Mouse (Mus musculus): Measurements from ENCODE around the gene Syne2. TPM values are rescaled to one million over a fixed set of nuclear protein-coding genes. Genes with fewer than 3 reads are reported as not detected.

Syne2 gene
- polyA plus RNA-seq, 1 experiment from 2014 or later = 42.6 TPM

- ATAC-seq = no peak
- 71% methylated on average over 8 of the region's 8 CpGs for WGBS
Measured at GRCm38 (mm10) chr12:75983336-75983735, 165.4 kb downstream of the Syne2 start.

GRCm38 (mm10) chr12:75992226-75992858 is 174.4 kb downstream of the Syne2 start:
- Histone ChIP-seq H3K9ac (ENCODE audit: low read depth, low read length) (no peak overlapping the region), H3K9me3 (ENCODE audit: control insufficient read depth, low read length) (no peaks in the 10 kb centered on the region), H3K4me2 (ENCODE audit: low read length) (no peak overlapping the region), H3K27ac (ENCODE audit: low read depth, low read length) (no peak overlapping the region), H3K27me3 (replicated peaks; ENCODE audit: control insufficient read depth, insufficient read depth, low read length) (no peaks in the 10 kb centered on the region), H3K36me3 (ENCODE audit: control insufficient read depth, insufficient read depth, low read length) (no peaks in the 10 kb centered on the region; the same call in none of the 2 replicates), H3K4me1 (ENCODE audit: control insufficient read depth, insufficient read depth, low read depth, low read length) (no peaks in the 10 kb centered on the region), H3K4me3 (ENCODE audit: low read length) (no peak overlapping the region)
- no peak for ATAC-seq
- WGBS = 87% methylated on average over 10 of the region's 10 CpGs

More at GRCm38 (mm10) chr12:75983336-75983735, 165.4 kb downstream of the Syne2 start:
- H3K36me3 ChIP-seq (ENCODE audit: control insufficient read depth, insufficient read depth, low read length) = 0 out of 2 replicates have a peak, but pooled peaks cover 2% of the 10 kb centered on the region
- no peak overlapping the region for H3K9ac ChIP-seq (ENCODE audit: low read depth, low read length)
- no peak overlapping the region for H3K4me2 ChIP-seq (ENCODE audit: low read length)
- no peak overlapping the region for H3K4me3 ChIP-seq (ENCODE audit: low read length)
- H3K9me3 ChIP-seq (ENCODE audit: control insufficient read depth, low read length) = no peaks in the 10 kb centered on the region
- no peaks in the 10 kb centered on the region for H3K4me1 ChIP-seq (ENCODE audit: control insufficient read depth, insufficient read depth, low read depth, low read length)
- no peaks in the 10 kb centered on the region for H3K27me3 ChIP-seq (replicated peaks; ENCODE audit: control insufficient read depth, insufficient read depth, low read length)
- no peak overlapping the region for H3K27ac ChIP-seq (ENCODE audit: low read depth, low read length)

DNA sequence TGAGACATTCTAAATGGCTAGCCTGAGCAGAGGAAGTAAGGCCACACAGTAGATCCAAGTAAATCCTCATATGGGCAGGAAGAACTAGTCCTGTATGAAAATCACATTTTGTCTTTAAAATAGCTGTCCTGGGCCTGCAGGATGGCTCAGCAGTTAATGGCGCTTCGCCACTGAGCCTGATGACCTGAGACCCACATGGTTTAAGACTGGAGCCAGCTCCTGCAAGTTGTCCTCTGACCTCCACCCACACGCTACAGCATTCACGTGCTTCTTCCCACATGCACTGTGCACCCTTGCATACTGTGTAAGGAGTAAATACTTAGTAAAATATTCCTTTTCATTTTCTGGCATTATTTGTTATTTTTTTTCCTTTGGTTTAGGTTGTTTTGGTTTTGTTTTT is 175.0 kb downstream of the Syne2 start:
- H3K27me3 ChIP-seq (replicated peaks; ENCODE audit: control insufficient read depth, insufficient read depth, low read length) = no peaks in the 10 kb centered on the region
- H3K4me2 ChIP-seq (ENCODE audit: low read length) = no peak overlapping the region
- H3K4me3 ChIP-seq (ENCODE audit: low read length) = no peak overlapping the region
- H3K9ac ChIP-seq (ENCODE audit: low read depth, low read length) = no peak overlapping the region
- no peak overlapping the region for H3K27ac ChIP-seq (ENCODE audit: low read depth, low read length)
- H3K4me1 ChIP-seq (ENCODE audit: control insufficient read depth, insufficient read depth, low read depth, low read length) = no peaks in the 10 kb centered on the region
- H3K36me3 ChIP-seq (ENCODE audit: control insufficient read depth, insufficient read depth, low read length) = no peaks in the 10 kb centered on the region; the same call in none of the 2 replicates
- no peak for ATAC-seq
- WGBS = 93% methylated on average over 4 of the region's 4 CpGs
- H3K9me3 ChIP-seq (ENCODE audit: control insufficient read depth, low read length) = no peaks in the 10 kb centered on the region

DNA sequence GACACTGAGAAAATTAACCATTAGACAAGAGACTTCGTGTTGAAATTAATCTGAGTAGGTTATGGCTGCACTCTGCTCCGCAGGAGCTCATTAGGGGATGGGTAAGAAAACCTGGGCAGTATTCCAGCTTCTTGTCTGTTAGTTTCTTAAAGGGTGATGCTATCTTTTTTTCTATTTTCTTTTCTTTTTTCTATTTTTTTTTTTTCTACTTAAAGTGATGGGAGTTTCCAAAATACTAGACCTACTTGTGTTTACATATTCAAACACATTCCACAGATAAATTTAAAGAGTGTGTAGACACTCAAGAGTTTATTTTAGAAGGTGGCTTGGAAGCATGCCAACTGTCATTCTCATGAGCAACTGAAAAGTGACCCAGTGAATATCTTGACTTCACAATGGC is 177.2 kb downstream of the Syne2 start:
- ATAC-seq = no peak
- Histone ChIP-seq H3K4me3 (ENCODE audit: low read length) (no peak overlapping the region), H3K27me3 (replicated peaks; ENCODE audit: control insufficient read depth, insufficient read depth, low read length) (no peaks in the 10 kb centered on the region), H3K36me3 (ENCODE audit: control insufficient read depth, insufficient read depth, low read length) (no peaks in the 10 kb centered on the region; the same call in none of the 2 replicates), H3K9ac (ENCODE audit: low read depth, low read length) (no peak overlapping the region), H3K4me1 (ENCODE audit: control insufficient read depth, insufficient read depth, low read depth, low read length) (no peaks in the 10 kb centered on the region), H3K9me3 (ENCODE audit: control insufficient read depth, low read length) (no peaks in the 10 kb centered on the region), H3K4me2 (ENCODE audit: low read length) (no peak overlapping the region), H3K27ac (ENCODE audit: low read depth, low read length) (no peak overlapping the region)
- WGBS = 35% methylated on average over 2 of the region's 2 CpGs

DNA sequence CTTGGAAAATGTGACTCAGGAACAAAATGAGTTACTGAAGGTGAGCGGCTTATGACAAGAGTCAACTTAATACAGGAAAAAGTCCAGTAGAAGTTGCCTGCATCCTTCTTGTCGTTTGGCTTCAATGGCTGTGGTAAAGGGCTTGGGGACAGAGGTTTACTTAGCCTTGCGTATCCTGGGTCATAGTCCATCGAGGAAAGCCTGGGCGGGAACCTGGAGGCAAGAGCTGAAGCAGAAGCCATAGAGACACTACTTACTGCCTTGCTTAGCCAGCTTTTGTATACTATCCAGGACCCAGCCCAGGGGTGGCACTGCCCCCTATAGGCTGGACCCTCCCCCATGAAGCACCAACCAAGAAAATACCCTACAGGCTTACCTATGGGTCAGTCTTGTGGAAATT is 179.6 kb downstream of the Syne2 start:
- ATAC-seq = no peak
- 96% methylated on average over 5 of the region's 5 CpGs for WGBS
- H3K27me3 ChIP-seq (replicated peaks; ENCODE audit: control insufficient read depth, insufficient read depth, low read length) = no peaks in the 10 kb centered on the region
- no peak overlapping the region for H3K27ac ChIP-seq (ENCODE audit: low read depth, low read length)
- H3K4me3 ChIP-seq (ENCODE audit: low read length) = no peak overlapping the region
- H3K4me1 ChIP-seq (ENCODE audit: control insufficient read depth, insufficient read depth, low read depth, low read length) = no peaks in the 10 kb centered on the region
- no peaks in the 10 kb centered on the region for H3K9me3 ChIP-seq (ENCODE audit: control insufficient read depth, low read length)
- no peak overlapping the region for H3K9ac ChIP-seq (ENCODE audit: low read depth, low read length)
- no peaks in the 10 kb centered on the region; the same call in 1 of the 2 replicates for H3K36me3 ChIP-seq (ENCODE audit: control insufficient read depth, insufficient read depth, low read length)
- no peak overlapping the region for H3K4me2 ChIP-seq (ENCODE audit: low read length)

- Histone ChIP-seq H3K27me3 (replicated peaks; ENCODE audit: control insufficient read depth, insufficient read depth, low read length) (no peaks in the 10 kb centered on the region), H3K4me1 (ENCODE audit: control insufficient read depth, insufficient read depth, low read depth, low read length) (no peaks in the 10 kb centered on the region), H3K9me3 (ENCODE audit: control insufficient read depth, low read length) (no peaks in the 10 kb centered on the region), H3K9ac (ENCODE audit: low read depth, low read length) (no peak overlapping the region), H3K27ac (ENCODE audit: low read depth, low read length) (no peak overlapping the region), H3K36me3 (ENCODE audit: control insufficient read depth, insufficient read depth, low read length) (no peaks in the 10 kb centered on the region; the same call in 1 of the 2 replicates), H3K4me3 (ENCODE audit: low read length) (no peak overlapping the region), H3K4me2 (ENCODE audit: low read length) (no peak overlapping the region)
- 88% methylated on average over 2 of the region's 2 CpGs for WGBS
- ATAC-seq = no peak
Measured at GRCm38 (mm10) chr12:75998416-75998815, 180.5 kb downstream of the Syne2 start.

DNA sequence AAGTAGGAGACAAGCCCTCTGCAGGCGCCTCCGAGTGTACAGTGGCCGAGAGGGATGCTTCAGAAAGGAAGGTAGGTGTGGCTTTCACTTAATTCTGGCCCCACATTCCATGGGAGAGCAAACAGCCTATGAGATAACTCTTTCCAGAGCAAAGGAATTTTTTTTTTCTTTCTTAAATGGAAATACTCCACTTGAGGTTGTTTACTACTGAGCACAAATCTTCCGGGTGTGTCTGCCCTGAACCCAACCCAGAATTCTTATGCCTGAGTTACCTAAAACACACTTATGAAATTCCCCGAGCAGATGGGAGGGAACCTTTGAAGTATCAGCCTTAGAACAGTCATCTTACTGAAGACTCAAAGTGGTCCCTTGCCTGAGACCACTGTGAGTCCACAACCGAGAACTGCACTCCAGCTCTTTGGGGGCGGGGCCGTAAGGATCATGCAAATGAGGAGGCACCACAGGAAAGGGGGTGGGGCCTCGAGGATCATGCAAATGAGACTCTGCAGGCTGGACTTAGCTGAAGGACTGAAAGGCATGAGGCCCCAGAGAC is 186.8 kb downstream of the Syne2 start:
- Histone ChIP-seq H3K4me1 (ENCODE audit: control insufficient read depth, insufficient read depth, low read depth, low read length) (no peaks in the 10 kb centered on the region), H3K4me2 (ENCODE audit: low read length) (no peak overlapping the region), H3K27ac (ENCODE audit: low read depth, low read length) (no peak overlapping the region), H3K9ac (ENCODE audit: low read depth, low read length) (no peak overlapping the region), H3K9me3 (ENCODE audit: control insufficient read depth, low read length) (no peaks in the 10 kb centered on the region), H3K4me3 (ENCODE audit: low read length) (no peak overlapping the region), H3K27me3 (replicated peaks; ENCODE audit: control insufficient read depth, insufficient read depth, low read length) (no peaks in the 10 kb centered on the region), H3K36me3 (ENCODE audit: control insufficient read depth, insufficient read depth, low read length) (no peaks in the 10 kb centered on the region)
- ATAC-seq = no peak
- WGBS = 50% methylated on average over 9 of the region's 9 CpGs

DNA sequence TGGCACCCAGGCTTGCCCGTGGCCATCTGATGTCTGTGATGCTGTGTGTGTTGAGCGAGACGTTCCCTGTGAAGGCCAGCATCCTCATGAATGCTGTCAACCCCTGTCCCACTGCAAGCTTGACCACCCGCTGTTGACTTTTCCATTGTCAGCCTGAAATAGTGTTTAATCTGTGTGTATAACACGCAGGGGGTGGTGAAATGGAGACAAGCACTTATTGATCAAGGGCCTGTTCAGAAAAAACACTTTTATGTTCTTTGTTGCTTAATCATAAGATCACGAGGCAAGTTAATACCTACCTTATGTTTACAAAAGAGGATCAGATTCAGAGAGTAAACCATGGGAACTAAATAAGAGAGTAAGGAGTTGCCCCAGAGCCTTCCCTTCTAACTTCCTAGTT is 191.1 kb downstream of the Syne2 start:
- 74% methylated on average over 6 of the region's 6 CpGs for WGBS
- Histone ChIP-seq H3K9ac (ENCODE audit: low read depth, low read length) (no peak overlapping the region), H3K36me3 (ENCODE audit: control insufficient read depth, insufficient read depth, low read length) (no peaks in the 10 kb centered on the region), H3K27me3 (replicated peaks; ENCODE audit: control insufficient read depth, insufficient read depth, low read length) (no peaks in the 10 kb centered on the region), H3K27ac (ENCODE audit: low read depth, low read length) (no peak overlapping the region), H3K4me3 (ENCODE audit: low read length) (no peak overlapping the region), H3K4me1 (ENCODE audit: control insufficient read depth, insufficient read depth, low read depth, low read length) (no peaks in the 10 kb centered on the region), H3K9me3 (ENCODE audit: control insufficient read depth, low read length) (no peaks in the 10 kb centered on the region), H3K4me2 (ENCODE audit: low read length) (no peak overlapping the region)
- ATAC-seq = no peak

DNA sequence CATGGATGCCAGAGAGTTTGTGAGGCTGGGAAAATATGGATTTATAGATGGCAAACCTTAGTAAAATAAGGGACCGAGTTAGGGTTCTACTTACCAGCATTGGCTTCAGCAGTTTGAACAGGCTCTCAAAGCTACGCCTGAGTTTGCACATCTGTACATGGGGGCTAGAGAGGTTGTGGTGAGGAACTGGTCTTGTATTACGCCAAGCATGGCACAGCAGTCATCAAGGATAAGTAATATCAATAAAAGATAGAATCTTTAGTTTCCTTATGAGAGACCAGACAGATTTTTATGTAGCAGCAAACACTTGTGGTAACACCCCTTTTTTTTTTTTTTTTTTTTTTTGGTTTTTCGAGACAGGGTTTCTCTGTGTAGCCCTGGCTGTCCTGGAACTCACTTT is 194.9 kb downstream of the Syne2 start:
- H3K9ac ChIP-seq (ENCODE audit: low read depth, low read length) = no peak overlapping the region
- no peak for ATAC-seq
- H3K9me3 ChIP-seq (ENCODE audit: control insufficient read depth, low read length) = no peaks in the 10 kb centered on the region
- no peaks in the 10 kb centered on the region for H3K4me1 ChIP-seq (ENCODE audit: control insufficient read depth, insufficient read depth, low read depth, low read length)
- H3K4me2 ChIP-seq (ENCODE audit: low read length) = no peak overlapping the region
- H3K36me3 ChIP-seq (ENCODE audit: control insufficient read depth, insufficient read depth, low read length) = no peaks in the 10 kb centered on the region
- 96% methylated on average over 3 of the region's 4 CpGs for WGBS
- H3K4me3 ChIP-seq (ENCODE audit: low read length) = no peak overlapping the region
- no peak overlapping the region for H3K27ac ChIP-seq (ENCODE audit: low read depth, low read length)
- no peaks in the 10 kb centered on the region for H3K27me3 ChIP-seq (replicated peaks; ENCODE audit: control insufficient read depth, insufficient read depth, low read length)
